9 mouse cellular contexts compared by ENCODE assay signal in genomic region chr19:31663437-31664158, GRCm38 (mm10).
DNase-seq lines count a peak whose midpoint lies in the region; ATAC-seq and TF ChIP-seq lines count a peak whose summit lies in the region.
"Had no signal": no experiment of that assay in that cellular context is flagged by ENCODE, and none has a peak within 500 bp of the region (broad histone marks: within the 10 kb centered on the region; RNA-seq: fewer than 3 reads in every experiment).

No protein-coding gene starts in this region.

- peaks cover 4% of the 10 kb centered on the region; the same call in 1 of the 2 replicates for H3K4me1 ChIP-seq in kidney, embryonic 14.5 days (ENCODE audit: control insufficient read depth, insufficient read depth, low read length)
- peaks cover 2% of the 10 kb centered on the region; the same call in 1 of the 2 replicates for H3K4me1 ChIP-seq in cortical plate, adult 2 months (ENCODE audit: control insufficient read depth, insufficient read depth, low read length)

- no peak for DNase-seq in kidney, adult 11 months
- DNase-seq in frontal cortex, postnatal 36 days (ENCODE audit: low spot score in 2 of 2) = peak; percentile 47 to 50
- DNase-seq in layer of hippocampus, adult 2 months (ENCODE audit: low spot score in 2 of 2) = peak; percentile 28 to 36
- peak; percentile 69 for DNase-seq in mesoderm, embryonic 11.5 days (ENCODE audit: low read depth, low spot score)
- peak; percentile 43 for DNase-seq in testis, postnatal 10 days (ENCODE audit: low spot score)
- DNase-seq in adrenal gland, postnatal 4 days (ENCODE audit: low spot score in 2 of 2) = no peak

- peak overlapping the region; percentile 25 for H3K9ac ChIP-seq in kidney, embryonic 14.5 days (ENCODE audit: low read depth, low read length)

- H3K4me3 ChIP-seq in kidney, embryonic 14.5 days (ENCODE audit: low read length) = peak overlapping the region; percentile 48
- H3K4me3 ChIP-seq in cortical plate, adult 2 months (ENCODE audit: insufficient read depth, low read length) = peak overlapping the region; percentile 58
- peak overlapping the region; percentile 69 for H3K4me3 ChIP-seq in layer of hippocampus, adult 2 months

- no peaks in the 10 kb centered on the region for H3K9me3 ChIP-seq in kidney, embryonic 14.5 days (ENCODE audit: control insufficient read depth, low read length)

- WGBS in kidney, embryonic 14.5 days = 7% methylated on average over 39 of the region's 39 CpGs

- TF ChIP-seq POLR2A in cortical plate, adult 2 months (IDR thresholded peaks at IDR 0.05; ENCODE audit: extremely low read depth, insufficient read depth, low read length) = no peak

- H3K36me3 ChIP-seq in kidney, embryonic 14.5 days (ENCODE audit: control insufficient read depth, insufficient read depth, low read length) = no peaks in the 10 kb centered on the region

- H3K27ac ChIP-seq in kidney, embryonic 14.5 days (ENCODE audit: low read depth, low read length) = no peak overlapping the region
- H3K27ac ChIP-seq in cortical plate, adult 2 months (ENCODE audit: insufficient read depth, low read length) = peak overlapping the region; percentile 15; the same call in 1 of the 2 replicates
- peak overlapping the region; percentile 96 for H3K27ac ChIP-seq in layer of hippocampus, adult 2 months
- H3K27ac ChIP-seq: macrophage had no signal

- no peak for TF ChIP-seq CTCF in cortical plate, adult 2 months (IDR thresholded peaks at IDR 0.05; ENCODE audit: extremely low read depth, insufficient read depth, low read length)
- TF ChIP-seq CTCF in layer of hippocampus, adult 2 months (conservative IDR thresholded peaks at IDR 0.05) = no peak

- ATAC-seq in kidney, embryonic 14.5 days (ENCODE audit: low FRiP score, low TSS enrichment) = peak; percentile 77

- peaks cover 5% of the 10 kb centered on the region for H3K27me3 ChIP-seq in kidney, embryonic 14.5 days (ENCODE audit: control insufficient read depth, insufficient read depth, low read length)

- peak overlapping the region; percentile 99 for H3K4me2 ChIP-seq in kidney, embryonic 14.5 days (replicated peaks; ENCODE audit: low read depth, low read length)

Comparison
In these comparisons a context has a peak if more than half of its experiments do, and no peak if none do; other contexts are left out.
1. DNase-seq: peak in frontal cortex, postnatal 36 days (2 of 2), layer of hippocampus, adult 2 months (2 of 2), mesoderm, embryonic 11.5 days (single experiment) and testis, postnatal 10 days (single experiment); none in kidney, adult 11 months (single experiment) and adrenal gland, postnatal 4 days (0 of 2).
2. Peak in every context shown above with its lines, with median percentiles within 50 percentile points of each other: H3K4me3 ChIP-seq.